Comparison of ENCODE assay signal across 8 mouse cellular contexts in genomic region chr12:67220041-67220440, GRCm38 (mm10). TPM values are rescaled to one million over a fixed set of nuclear protein-coding genes. Genes with fewer than 3 reads are reported as not detected.
A peak's percentile ranks its signal among the peaks of the same experiment; 100 is the strongest.
DNase-seq lines count a peak whose midpoint lies in the region; ATAC-seq and TF ChIP-seq lines count a peak whose summit lies in the region.

No protein-coding gene starts in this region.

- TF ChIP-seq POLR2A in kidney, adult 2 months (IDR thresholded peaks at IDR 0.05; ENCODE audit: low read depth, low read length), result no peak

- H3K4me2 ChIP-seq in kidney, embryonic 14.5 days (replicated peaks; ENCODE audit: low read depth, low read length), result peak overlapping the region; percentile 98
- peak overlapping the region; percentile 98 for H3K4me2 ChIP-seq in embryonic facial prominence, embryonic 13.5 days
- peak overlapping the region; percentile 89; the same call in 1 of the 2 replicates for H3K4me2 ChIP-seq in intestine, postnatal 0 days (replicated peaks; ENCODE audit: low read depth)
- H3K4me2 ChIP-seq in neural tube, embryonic 14.5 days (ENCODE audit: low read depth, low read length), result peak overlapping the region; percentile 58

- peak overlapping the region; percentile 58; the same call in 1 of the 2 replicates for H3K4me3 ChIP-seq in kidney, embryonic 14.5 days (ENCODE audit: low read length)
- H3K4me3 ChIP-seq in kidney, adult 2 months (ENCODE audit: insufficient read depth, low read depth, low read length), result no peak overlapping the region
- H3K4me3 ChIP-seq in embryonic facial prominence, embryonic 13.5 days, result peak overlapping the region; percentile 65
- H3K4me3 ChIP-seq in intestine, postnatal 0 days (ENCODE audit: low read depth, low read length), result no peak overlapping the region; the same call in 1 of the 2 replicates
- H3K4me3 ChIP-seq in neural tube, embryonic 14.5 days (ENCODE audit: low read depth, low read length), result peak overlapping the region; percentile 81

- no peaks in the 10 kb centered on the region for H3K36me3 ChIP-seq in kidney, embryonic 14.5 days (ENCODE audit: control insufficient read depth, insufficient read depth, low read length)
- H3K36me3 ChIP-seq in kidney, adult 2 months (ENCODE audit: control insufficient read depth, insufficient read depth, low read length), result no peaks in the 10 kb centered on the region
- no peaks in the 10 kb centered on the region for H3K36me3 ChIP-seq in embryonic facial prominence, embryonic 13.5 days
- no peaks in the 10 kb centered on the region for H3K36me3 ChIP-seq in intestine, postnatal 0 days (ENCODE audit: control insufficient read depth, insufficient read depth)
- H3K36me3 ChIP-seq in neural tube, embryonic 14.5 days (ENCODE audit: control insufficient read depth, insufficient read depth, low read length), result no peaks in the 10 kb centered on the region

- no peak for ATAC-seq in kidney, embryonic 14.5 days (ENCODE audit: low FRiP score, low TSS enrichment)
- no peak for ATAC-seq in embryonic facial prominence, embryonic 13.5 days (ENCODE audit: insufficient number of reproducible peaks, insufficient read depth, low FRiP score, low TSS enrichment, low read depth)
- no peak for ATAC-seq in intestine, postnatal 0 days
- no peak for ATAC-seq in neural tube, embryonic 14.5 days (ENCODE audit: low read depth)

- no peak overlapping the region for H3K9ac ChIP-seq in kidney, embryonic 14.5 days (ENCODE audit: low read depth, low read length)
- no peak overlapping the region for H3K9ac ChIP-seq in embryonic facial prominence, embryonic 13.5 days
- H3K9ac ChIP-seq in intestine, postnatal 0 days (ENCODE audit: low read depth, low read length), result no peak overlapping the region
- H3K9ac ChIP-seq in neural tube, embryonic 14.5 days (replicated peaks; ENCODE audit: low read depth, low read length), result peak overlapping the region; percentile 91

- no peaks in the 10 kb centered on the region for H3K4me1 ChIP-seq in kidney, embryonic 14.5 days (ENCODE audit: control insufficient read depth, insufficient read depth, low read length)
- 0 out of 2 replicates have a peak, but pooled peaks cover 2% of the 10 kb centered on the region for H3K4me1 ChIP-seq in kidney, adult 2 months (ENCODE audit: control insufficient read depth, insufficient read depth, low read length)
- H3K4me1 ChIP-seq in embryonic facial prominence, embryonic 13.5 days, result peaks cover 20% of the 10 kb centered on the region
- no peaks in the 10 kb centered on the region for H3K4me1 ChIP-seq in intestine, postnatal 0 days (replicated peaks; ENCODE audit: control insufficient read depth, insufficient read depth, low read length)
- H3K4me1 ChIP-seq in neural tube, embryonic 14.5 days (ENCODE audit: control insufficient read depth, insufficient read depth, low read length), result no peaks in the 10 kb centered on the region; the same call in 1 of the 2 replicates

- WGBS in kidney, embryonic 14.5 days, result 4% methylated on average over 6 of the region's 6 CpGs
- WGBS in kidney, adult 2 months, result 7% methylated on average over 6 of the region's 6 CpGs
- WGBS in embryonic facial prominence, embryonic 13.5 days, result 3% methylated on average over 6 of the region's 6 CpGs
- WGBS in intestine, postnatal 0 days, result 13% methylated on average over 6 of the region's 6 CpGs
- 3% methylated on average over 6 of the region's 6 CpGs for WGBS in neural tube, embryonic 14.5 days

- no peaks in the 10 kb centered on the region for H3K9me3 ChIP-seq in kidney, embryonic 14.5 days (ENCODE audit: control insufficient read depth, low read length)
- no peaks in the 10 kb centered on the region for H3K9me3 ChIP-seq in embryonic facial prominence, embryonic 13.5 days
- no peaks in the 10 kb centered on the region for H3K9me3 ChIP-seq in intestine, postnatal 0 days (ENCODE audit: control insufficient read depth)
- no peaks in the 10 kb centered on the region for H3K9me3 ChIP-seq in neural tube, embryonic 14.5 days (ENCODE audit: control insufficient read depth, low read length)

- DNase-seq in kidney, adult 2 months, result no peak
- DNase-seq in gastrocnemius, postnatal 4 days (ENCODE audit: low spot score in 2 of 2), result no peak
- DNase-seq in kidney, postnatal 10 days, result no peak
- no peak for DNase-seq in urinary bladder, adult 2 months (ENCODE audit: low spot score)

- H3K27me3 ChIP-seq in kidney, embryonic 14.5 days (ENCODE audit: control insufficient read depth, insufficient read depth, low read length), result peaks cover 36% of the 10 kb centered on the region
- no peaks in the 10 kb centered on the region; the same call in 1 of the 2 replicates for H3K27me3 ChIP-seq in kidney, adult 2 months (replicated peaks; ENCODE audit: control insufficient read depth, insufficient read depth, low read length)
- peaks cover 63% of the 10 kb centered on the region for H3K27me3 ChIP-seq in embryonic facial prominence, embryonic 13.5 days
- peaks cover 42% of the 10 kb centered on the region for H3K27me3 ChIP-seq in intestine, postnatal 0 days (replicated peaks; ENCODE audit: control insufficient read depth, insufficient read depth, low read length)
- peaks cover 3% of the 10 kb centered on the region; the same call in 1 of the 2 replicates for H3K27me3 ChIP-seq in neural tube, embryonic 14.5 days (ENCODE audit: control insufficient read depth, insufficient read depth, low read length)

- no peak for TF ChIP-seq CTCF in kidney, adult 2 months (conservative IDR thresholded peaks at IDR 0.05; ENCODE audit: insufficient read depth, insufficient read length, low read depth, low read length)
- no peak for TF ChIP-seq CTCF in intestine, postnatal 0 days (IDR thresholded peaks at IDR 0.05; ENCODE audit: low read depth)

- H3K27ac ChIP-seq in kidney, embryonic 14.5 days (ENCODE audit: low read depth, low read length), result no peak overlapping the region
- H3K27ac ChIP-seq in kidney, adult 2 months (ENCODE audit: insufficient read depth, low read depth, low read length), result no peak overlapping the region
- H3K27ac ChIP-seq in embryonic facial prominence, embryonic 13.5 days, result no peak overlapping the region
- no peak overlapping the region for H3K27ac ChIP-seq in intestine, postnatal 0 days (ENCODE audit: low read depth, low read length)
- H3K27ac ChIP-seq in neural tube, embryonic 14.5 days (ENCODE audit: low read depth, low read length), result peak overlapping the region; percentile 93

RNA-seq across cellular contexts. Expression of gene Mdga2, which starts 2.3 kb away (rescaled TPM):
- polyA plus RNA-seq in kidney, embryonic 14.5 days (2014; fragmentation: Nextera tagmentation; extraction: Ambion mirVana), result 1.9 and 2.0 TPM in 2 replicates
- 0.07 and 0.17 TPM in 2 replicates for polyA plus RNA-seq in kidney, adult 2 months (2012; rRNA removed)
- polyA plus RNA-seq in embryonic facial prominence, embryonic 13.5 days (2015; fragmentation: Nextera tagmentation; extraction: Ambion mirVana), result 5.7 and 6.6 TPM in 2 replicates
- 0.33 and 0.48 TPM in 2 replicates for polyA plus RNA-seq in intestine, postnatal 0 days (2015; fragmentation: Nextera tagmentation; extraction: Ambion mirVana)
- polyA plus RNA-seq in neural tube, embryonic 14.5 days (2014; fragmentation: Nextera tagmentation; extraction: Ambion mirVana), result 36.9 and 43.2 TPM in 2 replicates
- 1 to 10 TPM in 1 of 2 experiments, under 1 TPM in 1; 0.41 to 1.0 TPM for total RNA-seq in gastrocnemius, postnatal 4 days (2021)
- 0.03 and 0.06 TPM in 2 replicates for polyA plus RNA-seq in urinary bladder, adult 2 months (2012; rRNA removed)

Comparison
In these comparisons a context has a peak if more than half of its experiments do, and no peak if none do; other contexts are left out.
1. H3K4me3 ChIP-seq: peak in kidney, embryonic 14.5 days (single experiment), embryonic facial prominence, embryonic 13.5 days (single experiment) and neural tube, embryonic 14.5 days (single experiment); none in kidney, adult 2 months (single experiment) and intestine, postnatal 0 days (single experiment).
2. Peak in every context shown above with its lines, with median percentiles within 50 percentile points of each other: H3K4me2 ChIP-seq.